Mouse (Mus musculus): ENCODE results near the gene Uts2r. TPM values are rescaled to one million over a fixed set of nuclear protein-coding genes. Genes with fewer than 3 reads are reported as not detected.

Gene Uts2r
- polyA plus RNA-seq (2012; rRNA removed): 0.59 and 0.63 TPM in 2 replicates

DNA sequence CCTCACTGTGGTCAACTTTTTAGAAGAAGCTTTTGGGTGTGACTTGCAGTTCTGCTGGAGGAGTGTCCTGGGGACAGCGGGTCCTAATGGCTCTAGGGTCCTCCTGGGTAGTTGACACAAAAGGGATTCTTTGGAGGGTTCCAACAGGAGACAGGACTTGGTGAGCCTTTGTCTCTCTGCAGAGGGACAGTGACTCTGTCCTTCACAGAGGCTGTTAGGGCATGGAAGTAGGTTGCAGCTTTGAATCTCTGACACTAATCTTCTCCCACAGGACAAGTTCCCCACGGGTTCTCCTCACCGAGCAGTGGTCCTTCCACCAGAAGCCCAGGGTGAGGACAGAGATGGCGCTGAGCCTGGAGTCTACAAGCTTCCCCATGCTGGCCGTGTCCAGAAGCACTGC is at the start of gene Uts2r:
TSS of gene Uts2r (plus strand) at position 301 of the 400 bp plus-strand sequence.
- TF ChIP-seq CTCF (IDR thresholded peaks at IDR 0.05; ENCODE audit: borderline replicate concordance, insufficient read depth, low read depth, low read length) (no peak), POLR2A (IDR thresholded peaks at IDR 0.05; ENCODE audit: borderline replicate concordance, insufficient read depth, low read length) (no peak)
- WGBS: 96% methylated on average over 5 of the region's 5 CpGs
- DNase-seq: no peak

GRCm38 (mm10) chr11:121111051-121111450 is 49.0 kb upstream of the Uts2r start:
- no peak overlapping the region for H3K4me3 ChIP-seq (replicated peaks; ENCODE audit: insufficient read depth, low read depth, low read length)
- peaks cover 14% of the 10 kb centered on the region for H3K4me1 ChIP-seq (ENCODE audit: control insufficient read depth, insufficient read depth, low read length)
- TF ChIP-seq CTCF (IDR thresholded peaks at IDR 0.05; ENCODE audit: borderline replicate concordance, insufficient read depth, low read depth, low read length) (no peak), POLR2A (IDR thresholded peaks at IDR 0.05; ENCODE audit: borderline replicate concordance, insufficient read depth, low read length) (no peak)
- WGBS: 75% methylated on average over 3 of the region's 3 CpGs
- H3K27ac ChIP-seq (ENCODE audit: insufficient read depth, low read length): no peak overlapping the region
- H3K27me3 ChIP-seq (ENCODE audit: control insufficient read depth, insufficient read depth, low read length): no peaks in the 10 kb centered on the region
- no peak for DNase-seq

More for the DNA sequence above, at the start of gene Uts2r:
- H3K27me3 ChIP-seq (ENCODE audit: control insufficient read depth, insufficient read depth, low read length): no peaks in the 10 kb centered on the region
- no peak within 1 kb of the TSS for H3K27ac ChIP-seq (ENCODE audit: insufficient read depth, low read length)
- H3K4me3 ChIP-seq (replicated peaks; ENCODE audit: insufficient read depth, low read depth, low read length): no peak within 1 kb of the TSS
- peaks cover 10% of the 10 kb centered on the region for H3K4me1 ChIP-seq (ENCODE audit: control insufficient read depth, insufficient read depth, low read length)

GRCm38 (mm10) chr11:121111601-121112000 is 48.5 kb upstream of the Uts2r start:
- Histone ChIP-seq H3K4me3 (replicated peaks; ENCODE audit: insufficient read depth, low read depth, low read length) (no peak overlapping the region), H3K27ac (ENCODE audit: insufficient read depth, low read length) (no peak overlapping the region), H3K27me3 (ENCODE audit: control insufficient read depth, insufficient read depth, low read length) (no peaks in the 10 kb centered on the region), H3K4me1 (ENCODE audit: control insufficient read depth, insufficient read depth, low read length) (peaks cover 14% of the 10 kb centered on the region)
- WGBS: 11% methylated on average over 1 of the region's 1 CpGs
- no peak for DNase-seq
- TF ChIP-seq POLR2A (IDR thresholded peaks at IDR 0.05; ENCODE audit: borderline replicate concordance, insufficient read depth, low read length) (no peak), CTCF (IDR thresholded peaks at IDR 0.05; ENCODE audit: borderline replicate concordance, insufficient read depth, low read depth, low read length) (no peak)

GRCm38 (mm10) chr11:121112091-121112775 is 47.8 kb upstream of the Uts2r start:
- TF ChIP-seq POLR2A (IDR thresholded peaks at IDR 0.05; ENCODE audit: borderline replicate concordance, insufficient read depth, low read length) (no peak), CTCF (IDR thresholded peaks at IDR 0.05; ENCODE audit: borderline replicate concordance, insufficient read depth, low read depth, low read length) (no peak)
- DNase-seq: peak; percentile 71 to 78
- H3K27me3 ChIP-seq (ENCODE audit: control insufficient read depth, insufficient read depth, low read length): no peaks in the 10 kb centered on the region
- no peak overlapping the region for H3K27ac ChIP-seq (ENCODE audit: insufficient read depth, low read length)
- WGBS: 8% methylated on average over 5 of the region's 5 CpGs
- H3K4me3 ChIP-seq (replicated peaks; ENCODE audit: insufficient read depth, low read depth, low read length): no peak overlapping the region
- peaks cover 14% of the 10 kb centered on the region for H3K4me1 ChIP-seq (ENCODE audit: control insufficient read depth, insufficient read depth, low read length)

- no peak overlapping the region for H3K4me3 ChIP-seq (replicated peaks; ENCODE audit: insufficient read depth, low read depth, low read length)
- no peak overlapping the region for H3K27ac ChIP-seq (ENCODE audit: insufficient read depth, low read length)
- 93% methylated on average over 18 of the region's 18 CpGs for WGBS
- DNase-seq: no peak
- no peaks in the 10 kb centered on the region for H3K27me3 ChIP-seq (ENCODE audit: control insufficient read depth, insufficient read depth, low read length)
- no peak for TF ChIP-seq CTCF (IDR thresholded peaks at IDR 0.05; ENCODE audit: borderline replicate concordance, insufficient read depth, low read depth, low read length)
- no peak for TF ChIP-seq POLR2A (IDR thresholded peaks at IDR 0.05; ENCODE audit: borderline replicate concordance, insufficient read depth, low read length)
- no peaks in the 10 kb centered on the region for H3K4me1 ChIP-seq (ENCODE audit: control insufficient read depth, insufficient read depth, low read length)
Observed at GRCm38 (mm10) chr11:121118106-121118505, 42.0 kb upstream of the Uts2r start.

GRCm38 (mm10) chr11:121118577-121118976 is 41.5 kb upstream of the Uts2r start, which contains the start of gene Tex19.2:
TSS of gene Tex19.2 (minus strand) at chr11:121118677.
- Histone ChIP-seq H3K27ac (ENCODE audit: insufficient read depth, low read length) (no peak within 1 kb of the TSS), H3K27me3 (ENCODE audit: control insufficient read depth, insufficient read depth, low read length) (no peaks in the 10 kb centered on the region), H3K4me1 (ENCODE audit: control insufficient read depth, insufficient read depth, low read length) (no peaks in the 10 kb centered on the region), H3K4me3 (replicated peaks; ENCODE audit: insufficient read depth, low read depth, low read length) (no peak within 1 kb of the TSS)
- DNase-seq: no peak
- TF ChIP-seq POLR2A (IDR thresholded peaks at IDR 0.05; ENCODE audit: borderline replicate concordance, insufficient read depth, low read length) (no peak), CTCF (IDR thresholded peaks at IDR 0.05; ENCODE audit: borderline replicate concordance, insufficient read depth, low read depth, low read length) (no peak)
- WGBS: 66% methylated on average over 3 of the region's 3 CpGs

DNA sequence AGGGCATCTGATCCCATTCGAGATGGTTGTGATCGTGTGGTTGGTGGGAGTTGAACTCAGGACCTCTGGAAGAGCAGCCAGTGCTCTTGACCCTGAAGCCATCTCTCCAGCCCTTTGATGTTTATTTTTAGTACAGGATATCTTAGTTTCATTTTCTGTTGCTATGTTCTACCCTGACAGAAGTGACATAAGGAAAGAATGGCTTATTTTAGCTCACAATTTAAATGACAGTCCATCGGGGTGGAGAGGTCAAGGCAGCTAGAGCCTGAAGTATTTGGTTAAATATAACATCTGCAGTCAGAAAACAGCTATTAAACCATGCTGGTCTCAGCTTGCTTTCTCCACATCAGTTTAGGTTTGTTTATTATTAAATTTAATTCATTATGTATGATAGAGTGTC is 38.9 kb upstream of the Uts2r start:
- no peak for TF ChIP-seq CTCF (IDR thresholded peaks at IDR 0.05; ENCODE audit: borderline replicate concordance, insufficient read depth, low read depth, low read length)
- TF ChIP-seq POLR2A (IDR thresholded peaks at IDR 0.05; ENCODE audit: borderline replicate concordance, insufficient read depth, low read length): no peak
- DNase-seq: no peak
- no peaks in the 10 kb centered on the region for H3K27me3 ChIP-seq (ENCODE audit: control insufficient read depth, insufficient read depth, low read length)
- no peak overlapping the region for H3K27ac ChIP-seq (ENCODE audit: insufficient read depth, low read length)
- 75% methylated on average over 3 of the region's 3 CpGs for WGBS
- H3K4me3 ChIP-seq (replicated peaks; ENCODE audit: insufficient read depth, low read depth, low read length): no peak overlapping the region
- no peaks in the 10 kb centered on the region for H3K4me1 ChIP-seq (ENCODE audit: control insufficient read depth, insufficient read depth, low read length)

DNA sequence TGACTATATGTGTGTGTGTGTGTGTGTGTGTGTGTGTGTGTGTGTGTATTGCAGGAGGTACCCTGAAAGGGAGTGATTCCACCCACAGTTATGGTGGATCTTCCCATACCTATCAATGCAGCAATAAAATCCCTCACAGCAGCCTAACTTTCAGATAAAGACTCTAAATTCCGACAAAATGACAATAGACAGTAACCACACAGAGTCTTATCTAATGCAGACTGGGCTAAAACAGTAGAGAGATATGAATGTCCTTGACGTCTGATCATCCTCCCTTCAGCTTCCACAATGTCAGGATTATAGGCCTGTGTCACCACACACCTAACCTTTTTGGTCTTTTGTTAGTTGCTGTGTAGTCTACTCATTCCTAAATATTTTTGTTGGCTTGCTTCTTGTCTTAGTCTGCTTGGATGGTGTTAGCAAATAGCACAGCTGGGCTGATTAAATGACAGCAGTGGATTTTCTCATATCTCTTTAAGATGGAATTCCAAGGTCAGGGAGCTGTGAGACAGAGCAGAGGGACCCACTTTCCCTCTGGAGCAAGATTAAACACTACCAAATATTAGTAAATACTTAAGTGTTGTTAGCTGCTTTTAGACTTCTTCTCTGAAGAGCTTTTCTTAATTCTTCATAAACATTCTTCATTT is 37.9 kb upstream of the Uts2r start:
- H3K27me3 ChIP-seq (ENCODE audit: control insufficient read depth, insufficient read depth, low read length): no peaks in the 10 kb centered on the region
- WGBS: 84% methylated on average over 2 of the region's 2 CpGs
- no peak for DNase-seq
- no peak overlapping the region for H3K4me3 ChIP-seq (replicated peaks; ENCODE audit: insufficient read depth, low read depth, low read length)
- no peaks in the 10 kb centered on the region for H3K4me1 ChIP-seq (ENCODE audit: control insufficient read depth, insufficient read depth, low read length)
- H3K27ac ChIP-seq (ENCODE audit: insufficient read depth, low read length): no peak overlapping the region
- no peak for TF ChIP-seq POLR2A (IDR thresholded peaks at IDR 0.05; ENCODE audit: borderline replicate concordance, insufficient read depth, low read length)
- no peak for TF ChIP-seq CTCF (IDR thresholded peaks at IDR 0.05; ENCODE audit: borderline replicate concordance, insufficient read depth, low read depth, low read length)
